Mouse (Mus musculus): ENCODE data around the gene Large1.
"Not testable (repeated sequence)": the region's sequence is repeated elsewhere in the genome, so short reads cannot be mapped to it uniquely, and the experiment has no call there.

Gene Large1

GRCm38 (mm10) chr8:73302947-73303346 is 50.4 kb downstream of the Large1 start:
- in situ Hi-C loops (cut with MboI; ENCODE audit: unreplicated experiment in 2 of 2), result no loop called here

- in situ Hi-C loops (cut with MboI; ENCODE audit: unreplicated experiment in 2 of 2), result no loop called here
These were observed 57.8 kb downstream of the Large1 start for GRCm38 (mm10) chr8:73295531-73295930.

- in situ Hi-C loops (cut with MboI; ENCODE audit: unreplicated experiment in 2 of 2), result no loop called here
These were observed 59.7 kb downstream of the Large1 start for GRCm38 (mm10) chr8:73293655-73294054.

GRCm38 (mm10) chr8:73291630-73292029 is 61.7 kb downstream of the Large1 start:
- in situ Hi-C loops (cut with MboI; ENCODE audit: unreplicated experiment in 2 of 2), result no loop called here

GRCm38 (mm10) chr8:73290636-73291035 is 62.7 kb downstream of the Large1 start:
- in situ Hi-C loops (cut with MboI; ENCODE audit: unreplicated experiment in 2 of 2), result no loop called here

GRCm38 (mm10) chr8:73289831-73290230 is 63.5 kb downstream of the Large1 start:
- in situ Hi-C loops (cut with MboI; ENCODE audit: unreplicated experiment in 2 of 2), result no loop called here

- in situ Hi-C loops (cut with MboI; ENCODE audit: unreplicated experiment in 2 of 2), result no loop called here
These were observed 71.3 kb downstream of the Large1 start for GRCm38 (mm10) chr8:73281996-73282395.

- in situ Hi-C loops (cut with MboI; ENCODE audit: unreplicated experiment in 2 of 2), result no loop called here
These were observed 77.3 kb downstream of the Large1 start for GRCm38 (mm10) chr8:73276015-73276414.

GRCm38 (mm10) chr8:73275445-73275844 is 77.9 kb downstream of the Large1 start:
- in situ Hi-C loops (cut with MboI; ENCODE audit: unreplicated experiment in 2 of 2), result not testable (repeated sequence)

- in situ Hi-C loops (cut with MboI; ENCODE audit: unreplicated experiment in 2 of 2), result no loop called here
These were observed 80.2 kb downstream of the Large1 start for GRCm38 (mm10) chr8:73273150-73273549.

GRCm38 (mm10) chr8:73270991-73271390 is 82.3 kb downstream of the Large1 start:
- in situ Hi-C loops (cut with MboI; ENCODE audit: unreplicated experiment in 2 of 2), result no loop called here

GRCm38 (mm10) chr8:73257981-73258380 is 95.4 kb downstream of the Large1 start:
- in situ Hi-C loops (cut with MboI; ENCODE audit: unreplicated experiment in 2 of 2), result no loop called here

GRCm38 (mm10) chr8:73244186-73244585 is 109.2 kb downstream of the Large1 start:
- in situ Hi-C loops (cut with MboI; ENCODE audit: unreplicated experiment in 2 of 2), result no loop called here

- in situ Hi-C loops (cut with MboI; ENCODE audit: unreplicated experiment in 2 of 2), result no loop called here
These were observed 111.3 kb downstream of the Large1 start for GRCm38 (mm10) chr8:73242066-73242465.

GRCm38 (mm10) chr8:73234209-73234608 is 119.1 kb downstream of the Large1 start:
- in situ Hi-C loops (cut with MboI; ENCODE audit: unreplicated experiment in 2 of 2), result no loop called here

- in situ Hi-C loops (cut with MboI; ENCODE audit: unreplicated experiment in 2 of 2), result no loop called here
These were observed 119.8 kb downstream of the Large1 start for GRCm38 (mm10) chr8:73233358-73234041.

- in situ Hi-C loops (cut with MboI; ENCODE audit: unreplicated experiment in 2 of 2), result no loop called here
These were observed 126.5 kb downstream of the Large1 start for GRCm38 (mm10) chr8:73226841-73227240.

GRCm38 (mm10) chr8:73225654-73226053 is 127.7 kb downstream of the Large1 start:
- in situ Hi-C loops (cut with MboI; ENCODE audit: unreplicated experiment in 2 of 2), result no loop called here

GRCm38 (mm10) chr8:73219178-73219811 is 134.0 kb downstream of the Large1 start:
- in situ Hi-C loops (cut with MboI; ENCODE audit: unreplicated experiment in 2 of 2), result no loop called here

- in situ Hi-C loops (cut with MboI; ENCODE audit: unreplicated experiment in 2 of 2), result no loop called here
These were observed 146.5 kb downstream of the Large1 start for GRCm38 (mm10) chr8:73206831-73207230.

- in situ Hi-C loops (cut with MboI; ENCODE audit: unreplicated experiment in 2 of 2), result no loop called here
These were observed 151.5 kb downstream of the Large1 start for GRCm38 (mm10) chr8:73201854-73202253.

GRCm38 (mm10) chr8:73197714-73198113 is 155.6 kb downstream of the Large1 start:
- in situ Hi-C loops (cut with MboI; ENCODE audit: unreplicated experiment in 2 of 2), result no loop called here

Data from v-Abl transformed pro-B cells (cell line).